Comparison of ENCODE assay signal across 10 mouse cellular contexts in the genomic region with DNA sequence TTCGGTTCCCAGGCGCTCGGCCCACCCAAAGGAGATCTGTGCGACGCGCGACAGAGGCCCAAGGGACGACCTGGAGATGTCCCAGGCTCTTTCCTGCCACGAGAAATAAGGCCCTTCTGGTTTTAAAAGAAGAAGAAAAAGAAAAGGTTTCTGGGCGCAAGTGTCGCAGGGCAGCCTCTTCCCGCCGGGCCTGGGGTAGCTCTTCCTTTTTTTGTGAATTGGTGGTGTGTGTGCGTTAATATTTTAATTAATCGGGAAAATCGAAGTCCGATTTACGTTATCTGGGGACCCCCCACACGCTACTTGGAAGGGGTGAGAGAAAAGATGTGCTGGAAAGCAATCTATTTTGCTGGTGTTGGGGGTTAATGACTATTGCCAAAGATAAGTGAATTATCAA. TPM values are rescaled to one million over a fixed set of nuclear protein-coding genes. Genes with fewer than 3 reads are reported as not detected.
A peak's percentile ranks its signal among the peaks of the same experiment; 100 is the strongest.
DNase-seq lines count a peak whose midpoint lies in the region; ATAC-seq and TF ChIP-seq lines count a peak whose summit lies in the region.
"Had no signal": no experiment of that assay in that cellular context is flagged by ENCODE, and none has a peak within 500 bp of the region (broad histone marks: within the 10 kb centered on the region; RNA-seq: fewer than 3 reads in every experiment).

No protein-coding gene starts in this region.

- peak overlapping the region; percentile 97 for H3K4me2 ChIP-seq in kidney, embryonic 15.5 days
- H3K4me2 ChIP-seq in forebrain, embryonic 12.5 days: peak overlapping the region; percentile 93
- peak overlapping the region; percentile 96 for H3K4me2 ChIP-seq in intestine, postnatal 0 days (replicated peaks; ENCODE audit: low read depth)
- H3K4me2 ChIP-seq in neural tube, embryonic 14.5 days (ENCODE audit: low read depth, low read length): peak overlapping the region; percentile 76

- no peak for DNase-seq in kidney, postnatal 25 days
- DNase-seq in right cerebral cortex, postnatal 25 days: no peak
- no peak for DNase-seq in urinary bladder, postnatal 14 days (ENCODE audit: low spot score)
- DNase-seq in embryo, embryonic 10 days (ENCODE audit: low spot score): no peak
- DNase-seq: cerebellum, adult 8-10 months; lung, adult 18-20 months had no signal

- ATAC-seq in kidney, embryonic 15.5 days (replicated peaks; ENCODE audit: low FRiP score): no peak
- no peak for ATAC-seq in forebrain, embryonic 12.5 days (ENCODE audit: low FRiP score)
- ATAC-seq in intestine, postnatal 0 days: no peak
- no peak for ATAC-seq in neural tube, embryonic 14.5 days (ENCODE audit: low read depth)

- H3K4me1 ChIP-seq in kidney, embryonic 15.5 days: peaks cover 65% of the 10 kb centered on the region
- H3K4me1 ChIP-seq in forebrain, embryonic 12.5 days: peaks cover 80% of the 10 kb centered on the region
- H3K4me1 ChIP-seq in intestine, postnatal 0 days (replicated peaks; ENCODE audit: control insufficient read depth, insufficient read depth, low read length): 0 out of 2 replicates have a peak, but pooled peaks cover 5% of the 10 kb centered on the region
- peaks cover 21% of the 10 kb centered on the region for H3K4me1 ChIP-seq in neural tube, embryonic 14.5 days (ENCODE audit: control insufficient read depth, insufficient read depth, low read length)

- H3K9me3 ChIP-seq in kidney, embryonic 15.5 days (replicated peaks): no peaks in the 10 kb centered on the region
- no peaks in the 10 kb centered on the region for H3K9me3 ChIP-seq in forebrain, embryonic 12.5 days
- H3K9me3 ChIP-seq in intestine, postnatal 0 days (ENCODE audit: control insufficient read depth): no peaks in the 10 kb centered on the region
- no peaks in the 10 kb centered on the region for H3K9me3 ChIP-seq in neural tube, embryonic 14.5 days (ENCODE audit: control insufficient read depth, low read length)

- no peak for TF ChIP-seq CTCF in intestine, postnatal 0 days (IDR thresholded peaks at IDR 0.05; ENCODE audit: low read depth)

- peak overlapping the region; percentile 62 for H3K4me3 ChIP-seq in kidney, embryonic 15.5 days (replicated peaks)
- peak overlapping the region; percentile 61 for H3K4me3 ChIP-seq in forebrain, embryonic 12.5 days (replicated peaks)
- peak overlapping the region; percentile 65 for H3K4me3 ChIP-seq in intestine, postnatal 0 days (ENCODE audit: low read depth, low read length)
- H3K4me3 ChIP-seq in neural tube, embryonic 14.5 days (ENCODE audit: low read depth, low read length): peak overlapping the region; percentile 79

- no peak overlapping the region for H3K9ac ChIP-seq in kidney, embryonic 15.5 days
- H3K9ac ChIP-seq in forebrain, embryonic 12.5 days: no peak overlapping the region; the same call in 1 of the 2 replicates
- H3K9ac ChIP-seq in intestine, postnatal 0 days (ENCODE audit: low read depth, low read length): no peak overlapping the region
- H3K9ac ChIP-seq in neural tube, embryonic 14.5 days (replicated peaks; ENCODE audit: low read depth, low read length): peak overlapping the region; percentile 99

- H3K36me3 ChIP-seq in kidney, embryonic 15.5 days: no peaks in the 10 kb centered on the region
- H3K36me3 ChIP-seq in forebrain, embryonic 12.5 days (replicated peaks): no peaks in the 10 kb centered on the region
- H3K36me3 ChIP-seq in intestine, postnatal 0 days (ENCODE audit: control insufficient read depth, insufficient read depth): no peaks in the 10 kb centered on the region
- H3K36me3 ChIP-seq in neural tube, embryonic 14.5 days (ENCODE audit: control insufficient read depth, insufficient read depth, low read length): no peaks in the 10 kb centered on the region

- H3K27me3 ChIP-seq in kidney, embryonic 15.5 days: peaks cover 100% of the 10 kb centered on the region
- H3K27me3 ChIP-seq in forebrain, embryonic 12.5 days: peaks cover 94% of the 10 kb centered on the region
- peaks cover 97% of the 10 kb centered on the region for H3K27me3 ChIP-seq in intestine, postnatal 0 days (replicated peaks; ENCODE audit: control insufficient read depth, insufficient read depth, low read length)
- peaks cover 11% of the 10 kb centered on the region; the same call in 1 of the 2 replicates for H3K27me3 ChIP-seq in neural tube, embryonic 14.5 days (ENCODE audit: control insufficient read depth, insufficient read depth, low read length)

- no peak overlapping the region for H3K27ac ChIP-seq in kidney, embryonic 15.5 days
- 0 out of 2 replicates have a peak overlapping the region, but pooled peaks have one; percentile 8 for H3K27ac ChIP-seq in forebrain, embryonic 12.5 days
- H3K27ac ChIP-seq in intestine, postnatal 0 days (ENCODE audit: low read depth, low read length): no peak overlapping the region
- H3K27ac ChIP-seq in neural tube, embryonic 14.5 days (ENCODE audit: low read depth, low read length): peak overlapping the region; percentile 98

- WGBS in kidney, embryonic 15.5 days: 5% methylated on average over 19 of the region's 19 CpGs
- WGBS in forebrain, embryonic 12.5 days: under 1% methylated on average over 19 of the region's 19 CpGs
- WGBS in intestine, postnatal 0 days: 4% methylated on average over 19 of the region's 19 CpGs
- 3% methylated on average over 19 of the region's 19 CpGs for WGBS in neural tube, embryonic 14.5 days

RNA-seq across cellular contexts. Expression of gene Ebf3, which starts 1.3 kb away (rescaled TPM):
- 1.5 and 1.6 TPM in 2 replicates for polyA plus RNA-seq in kidney, embryonic 15.5 days (2015; fragmentation: Nextera tagmentation; extraction: Ambion mirVana)
- 3.4 and 6.4 TPM in 2 replicates for polyA plus RNA-seq in forebrain, embryonic 12.5 days (2016; fragmentation: Nextera tagmentation; extraction: Ambion mirVana)
- polyA plus RNA-seq in intestine, postnatal 0 days (2015; fragmentation: Nextera tagmentation; extraction: Ambion mirVana): 0.31 and 0.41 TPM in 2 replicates
- 46.9 and 53.5 TPM in 2 replicates for polyA plus RNA-seq in neural tube, embryonic 14.5 days (2014; fragmentation: Nextera tagmentation; extraction: Ambion mirVana)

Comparison
In these comparisons a context has a peak if more than half of its experiments do, and no peak if none do; other contexts are left out.
1. H3K27ac ChIP-seq: peak in forebrain, embryonic 12.5 days (single experiment) and neural tube, embryonic 14.5 days (single experiment); none in kidney, embryonic 15.5 days (single experiment) and intestine, postnatal 0 days (single experiment).
2. Peak in every context shown above with its lines, with median percentiles within 50 percentile points of each other: H3K4me2 ChIP-seq and H3K4me3 ChIP-seq.